Mouse (Mus musculus): ENCODE data around the gene Maml1. TPM values are rescaled to one million over a fixed set of nuclear protein-coding genes. Genes with fewer than 3 reads are reported as not detected.
"Not testable (repeated sequence)": the region's sequence is repeated elsewhere in the genome, so short reads cannot be mapped to it uniquely, and the experiment has no call there.

Gene Maml1
- total RNA-seq (2021), result 10 to 100 TPM; 34.4 to 36.7 TPM
- long read RNA-seq, experiment 1, partial matches to known transcripts, result 0 of 4 reads
- long read RNA-seq, experiment 1, other reads (novel, unspliced or antisense), result 4 of 4 reads
- long read RNA-seq, experiment 2, partial matches to known transcripts, result 8 of 9 reads
- long read RNA-seq, experiment 2, other reads (novel, unspliced or antisense), result 1 of 9 reads

- DNase-seq (ENCODE audit: low spot score in 2 of 2), result peak; percentile 89 to 95
Observed at GRCm38 (mm10) chr11:50292190-50292855, at the start of gene Maml1. Gene Maml1, minus strand, starts transcription at chr11:50292311.

GRCm38 (mm10) chr11:50336891-50337290 lies 44.8 kb upstream of the Maml1 start:
- DNase-seq (ENCODE audit: low spot score in 2 of 2), result no peak

GRCm38 (mm10) chr11:50336126-50336525 lies 44.0 kb upstream of the Maml1 start:
- no peak for DNase-seq (ENCODE audit: low spot score in 2 of 2)

GRCm38 (mm10) chr11:50333181-50333580 lies 41.1 kb upstream of the Maml1 start:
- DNase-seq (ENCODE audit: low spot score in 2 of 2), result no peak

GRCm38 (mm10) chr11:50329378-50329777 lies 37.3 kb upstream of the Maml1 start:
- no peak for DNase-seq (ENCODE audit: low spot score in 2 of 2)

DNA sequence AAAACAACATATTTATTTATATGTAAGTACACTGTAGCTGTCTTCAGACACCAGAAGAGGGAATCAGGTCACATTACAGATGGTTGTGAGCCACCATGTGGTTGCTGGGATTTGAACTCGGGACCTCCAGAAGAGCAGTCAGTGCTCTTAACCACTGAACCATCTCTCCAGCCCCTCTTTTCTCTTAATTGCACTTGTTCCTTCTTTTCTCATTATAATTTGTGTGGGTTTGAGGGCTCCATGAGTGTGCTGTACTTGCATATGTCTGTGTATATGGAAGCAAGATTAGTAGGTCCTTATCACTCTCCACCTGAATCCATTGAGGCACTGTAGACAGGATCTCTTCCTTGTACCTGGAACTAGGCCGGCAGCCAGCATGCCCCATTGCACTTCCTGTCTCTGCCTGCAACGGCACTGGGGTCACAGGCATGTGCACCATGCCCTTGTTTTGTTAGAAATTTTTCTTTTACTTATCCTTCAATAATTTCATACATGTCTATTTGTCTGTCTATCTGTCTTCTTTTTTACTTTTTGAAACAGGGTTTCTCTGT lies 36.0 kb upstream of the Maml1 start:
- DNase-seq (ENCODE audit: low spot score in 2 of 2), result no peak

GRCm38 (mm10) chr11:50326302-50326966 lies 34.3 kb upstream of the Maml1 start:
- no peak for DNase-seq (ENCODE audit: low spot score in 2 of 2)

DNA sequence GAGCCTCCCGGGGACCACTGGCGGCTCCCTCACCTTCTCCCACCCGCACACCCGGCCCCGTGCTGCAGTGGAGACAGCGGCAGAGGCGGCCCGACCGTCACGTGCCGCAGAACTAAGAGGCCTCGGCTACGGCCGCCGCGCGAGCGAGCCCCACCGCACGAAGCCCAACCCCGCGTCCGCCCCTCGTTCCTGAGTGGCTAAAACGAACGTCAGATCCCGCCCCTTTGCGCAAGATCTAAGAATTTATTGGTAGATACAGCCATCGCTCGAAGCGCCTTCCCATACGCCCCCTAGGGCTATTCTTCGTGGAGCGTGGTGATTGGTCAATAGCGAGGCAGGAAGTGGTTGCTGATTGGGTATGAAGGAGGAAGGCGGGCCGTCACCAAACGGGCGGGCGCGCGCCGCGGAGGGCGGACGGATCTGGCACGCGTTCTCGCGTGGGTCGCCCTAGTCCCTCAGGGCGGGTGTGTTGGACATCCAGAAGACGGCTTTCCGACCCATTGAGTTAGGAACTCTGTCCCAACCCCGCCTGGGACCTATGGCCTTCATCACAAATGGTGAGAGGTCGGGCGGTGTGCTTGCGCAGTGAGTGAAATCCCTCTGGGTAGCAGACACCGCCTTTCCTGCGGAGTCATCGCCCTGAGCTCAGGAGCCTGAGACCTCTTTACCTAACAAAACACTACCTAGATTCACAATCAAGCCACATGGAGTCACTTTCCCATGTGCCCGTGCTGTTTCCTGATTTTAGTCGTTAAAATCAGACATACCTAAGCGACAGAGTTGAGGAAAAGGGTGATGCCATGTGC lies 33.6 kb upstream of the Maml1 start, which contains the start of gene Canx:
TSS of gene Canx (minus strand) at position 178 of the 806 bp plus-strand sequence.
- peak; percentile 96 to 97 for DNase-seq (ENCODE audit: low spot score in 2 of 2)

DNA sequence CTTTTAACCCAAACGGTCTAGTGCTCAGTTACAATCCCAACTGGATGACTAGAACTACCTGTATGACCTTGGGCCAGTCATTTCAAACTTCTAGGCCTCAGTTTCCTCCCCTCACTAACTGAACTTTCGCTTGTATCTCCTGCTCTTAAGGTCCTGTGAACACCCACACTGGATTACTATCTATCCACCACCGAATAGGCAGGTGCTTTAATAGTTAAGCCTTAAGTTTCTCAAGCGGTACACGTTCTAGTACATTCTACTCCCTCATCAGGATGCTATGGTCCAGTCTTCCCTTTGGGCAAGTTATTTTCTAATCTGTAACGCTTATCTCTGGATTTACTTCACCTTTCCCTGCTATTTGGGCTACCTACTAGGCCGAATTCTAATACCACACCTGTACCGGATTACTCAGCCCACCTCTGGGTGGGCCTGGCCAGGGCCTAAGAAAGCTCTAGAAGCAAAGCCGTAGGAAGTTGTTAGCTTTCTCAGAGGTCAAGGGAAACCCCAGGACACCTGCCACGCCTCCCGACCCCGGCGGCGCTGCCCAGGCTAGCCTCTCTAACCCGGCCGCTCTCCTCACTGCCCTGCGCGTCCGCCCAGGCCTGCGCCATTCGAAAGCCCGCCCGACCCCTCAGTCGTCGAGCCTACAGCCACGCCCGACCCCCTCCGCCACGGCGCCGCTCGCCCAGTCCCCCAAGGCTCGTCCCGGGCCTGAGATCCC lies 32.8 kb upstream of the Maml1 start:
- peak in 1 of 2 experiments; percentile 40 for DNase-seq (ENCODE audit: low spot score in 2 of 2)

GRCm38 (mm10) chr11:50323843-50324242 lies 31.7 kb upstream of the Maml1 start:
- DNase-seq (ENCODE audit: low spot score in 2 of 2), result no peak

- DNase-seq (ENCODE audit: low spot score in 2 of 2), result no peak
Observed at GRCm38 (mm10) chr11:50322345-50322744, 30.2 kb upstream of the Maml1 start.

DNA sequence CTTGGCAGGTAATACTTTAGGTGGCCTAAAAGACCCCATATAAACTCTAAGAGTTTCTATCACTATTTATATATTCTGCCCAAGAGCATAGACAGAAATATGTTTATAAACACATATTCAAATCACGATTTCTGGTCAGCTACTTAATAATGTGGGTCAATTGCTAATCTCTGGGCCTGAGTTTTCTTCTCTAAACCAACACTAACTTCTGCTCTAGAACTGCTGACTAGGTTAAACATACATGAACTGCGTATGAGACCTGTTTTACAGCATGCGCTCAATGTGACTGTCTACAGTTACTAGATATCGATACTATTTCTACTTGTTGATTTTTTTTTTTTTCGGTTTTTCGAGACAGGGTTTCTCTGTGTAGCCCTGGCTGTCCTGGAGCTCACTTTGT lies 29.1 kb upstream of the Maml1 start:
- no peak for DNase-seq (ENCODE audit: low spot score in 2 of 2)

DNA sequence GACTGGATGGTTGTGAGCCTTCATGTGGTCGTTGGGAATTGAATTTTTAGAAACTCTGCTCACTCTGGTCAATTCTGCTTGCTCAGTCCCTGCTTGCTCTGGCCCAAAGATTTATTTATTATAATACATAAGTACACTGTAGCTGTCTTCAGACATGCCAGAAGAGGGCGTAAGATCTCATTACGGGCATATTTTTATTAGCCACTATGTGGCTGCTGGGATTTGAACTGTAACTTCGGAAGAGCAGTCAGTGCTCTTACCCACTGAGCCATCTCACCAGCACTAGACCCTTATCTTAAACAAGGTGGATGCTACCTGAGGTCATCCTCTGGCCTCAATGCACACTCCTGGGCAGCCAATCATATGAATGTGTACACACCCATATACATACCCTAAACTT lies 27.2 kb upstream of the Maml1 start:
- not testable (repeated sequence) for DNase-seq (ENCODE audit: low spot score in 2 of 2)

DNA sequence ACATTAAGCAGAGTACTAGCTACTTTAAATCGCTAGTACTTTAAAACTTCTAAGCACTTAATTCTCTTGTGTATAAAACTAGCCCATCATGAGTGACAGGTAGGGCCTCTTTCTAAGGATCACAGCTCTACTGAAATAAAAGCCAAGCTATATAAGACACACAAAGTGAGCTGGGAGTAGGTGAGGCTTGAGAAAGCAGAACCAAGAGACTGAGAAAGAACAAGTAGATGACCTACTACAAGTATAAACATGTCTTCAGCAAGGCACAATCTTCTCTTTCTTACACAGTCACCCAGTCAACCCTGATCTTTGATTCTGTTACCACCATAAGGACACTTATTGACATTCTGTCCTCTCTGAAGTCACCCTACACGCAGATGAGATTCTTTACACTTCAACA lies 20.7 kb upstream of the Maml1 start:
- no peak for DNase-seq (ENCODE audit: low spot score in 2 of 2)

DNA sequence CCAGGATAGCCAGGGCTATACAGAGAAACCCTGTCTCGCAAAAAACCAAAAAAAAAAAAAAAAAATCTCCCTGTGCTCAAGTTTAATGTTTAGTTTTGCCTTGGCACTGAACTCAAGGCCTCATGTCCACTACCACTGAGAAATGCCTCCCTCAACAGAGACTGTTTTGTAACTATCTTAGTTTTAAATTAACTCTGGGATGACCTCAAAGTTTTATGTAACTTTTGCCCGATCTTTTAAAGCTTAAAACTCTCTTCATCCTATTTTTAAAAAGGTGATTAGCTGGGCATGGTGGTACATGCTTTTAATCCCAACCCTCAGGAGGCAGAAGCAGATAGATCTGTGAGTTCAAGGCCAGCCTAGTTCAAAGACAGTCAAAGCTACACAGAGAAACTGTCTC lies 11.3 kb upstream of the Maml1 start:
- no peak for DNase-seq (ENCODE audit: low spot score in 2 of 2)

- DNase-seq (ENCODE audit: low spot score in 2 of 2), result peak; percentile 16 to 32
Observed at GRCm38 (mm10) chr11:50291321-50292165, 568 bp downstream of the Maml1 start.

GRCm38 (mm10) chr11:50290486-50291225 lies 1.5 kb downstream of the Maml1 start:
- DNase-seq (ENCODE audit: low spot score in 2 of 2), result no peak

DNA sequence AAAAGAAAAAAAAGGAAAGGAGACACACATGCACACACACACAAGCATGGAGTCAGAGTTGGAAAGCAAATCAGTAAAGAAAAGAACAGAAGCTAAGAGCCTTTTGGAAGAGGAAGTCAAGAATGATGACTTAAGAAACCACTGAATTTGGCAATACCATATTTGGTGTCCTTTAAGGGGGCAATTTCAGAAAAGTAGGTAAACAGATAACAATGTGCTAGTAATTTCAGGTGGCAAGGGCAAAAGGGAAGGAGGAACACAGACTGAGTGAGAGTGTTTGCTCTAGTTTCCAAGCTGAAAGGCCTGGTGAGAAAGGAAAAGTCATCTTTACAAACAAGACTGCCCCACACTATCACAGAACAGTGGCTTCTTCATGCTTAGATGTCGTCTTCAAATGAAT lies 5.7 kb downstream of the Maml1 start:
- DNase-seq (ENCODE audit: low spot score in 2 of 2), result no peak

DNA sequence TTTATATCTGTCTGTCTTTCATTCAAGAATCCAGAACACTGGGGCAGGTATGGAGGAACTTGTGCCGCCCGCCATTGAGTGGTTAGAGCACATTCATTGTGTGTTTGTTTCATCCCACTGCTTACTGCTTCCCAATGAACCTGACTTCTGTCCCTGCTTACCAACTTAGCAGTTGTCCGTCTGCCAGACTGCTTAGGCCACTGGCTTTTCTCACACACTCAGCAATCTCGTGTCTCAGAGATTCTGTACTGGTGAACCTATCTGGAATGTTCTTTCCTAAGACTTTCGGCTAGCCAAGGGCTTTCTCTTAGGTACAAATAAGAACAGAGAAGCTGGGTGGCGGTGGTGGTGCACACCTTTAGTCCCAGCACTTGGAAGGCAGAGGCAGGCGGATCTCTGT lies 6.4 kb downstream of the Maml1 start:
- DNase-seq (ENCODE audit: low spot score in 2 of 2), result no peak

Measured in adrenal gland, postnatal 4 days (tissue).